Mouse (Mus musculus) heart, embryonic 15.5 days (tissue): ENCODE measurements around the gene Tbc1d19. TPM values are rescaled to one million over a fixed set of nuclear protein-coding genes. Genes with fewer than 3 reads are reported as not detected.

Experiments used
- ATAC-seq: fragments of 200-750 bp; cut with Nextera tagmentation; replicated peaks from 2 replicates; pipeline ENCODE4 v1.8.0; 2017; ENCODE audit warnings: low read depth, moderate TSS enrichment; ENCODE audit not compliant: insufficient number of reproducible peaks, insufficient read depth, low FRiP score
- H3K27ac ChIP-seq: fragments of 300-500 bp; sonication (generic); 2 replicates; pipeline ENCODE4 v1.5.1; 2015; ENCODE audit warnings: mild to moderate bottlenecking, inconsistent platforms
- H3K27me3 ChIP-seq: fragments of 300-500 bp; sonication (generic); 2 replicates; pipeline ENCODE4 v1.6.1; 2015; ENCODE audit warnings: inconsistent platforms
- H3K36me3 ChIP-seq: fragments of 300-500 bp; sonication (generic); 2 replicates; pipeline ENCODE4 v1.6.1; 2015; ENCODE audit warnings: mild to moderate bottlenecking, inconsistent platforms
- H3K4me1 ChIP-seq: fragments of 300-500 bp; sonication (generic); replicated peaks from 2 replicates; pipeline ENCODE4 v1.6.1; 2015; ENCODE audit warnings: inconsistent platforms
- H3K4me2 ChIP-seq: fragments of 300-500 bp; sonication (generic); 2 replicates; pipeline ENCODE4 v1.6.1; 2015; ENCODE audit warnings: inconsistent platforms, mild to moderate bottlenecking, moderate library complexity
- H3K4me3 ChIP-seq: fragments of 300-500 bp; sonication (generic); 2 replicates; pipeline ENCODE4 v1.5.1; 2015; ENCODE audit warnings: mild to moderate bottlenecking, inconsistent platforms
- H3K9ac ChIP-seq: fragments of 300-500 bp; sonication (generic); 2 replicates; pipeline ENCODE4 v1.6.1; 2015; ENCODE audit warnings: mild to moderate bottlenecking, inconsistent platforms
- H3K9me3 ChIP-seq: fragments of 300-500 bp; sonication (generic); replicated peaks from 2 replicates; pipeline ENCODE4 v1.6.1; 2016; ENCODE audit warnings: inconsistent platforms
- WGBS: fragments of 180-500 bp; shearing (Covaris S2); methylation state at CpG from one replicate; pipeline ENCODE4 v1.1.7; 2015; ENCODE audit warnings: mixed read lengths; 5-methylcytosine and 5-hydroxymethylcytosine counted together
- polyA plus RNA-seq: library from polyadenylated mRNA; unstranded; fragments of >200 nt; fragmentation: Nextera tagmentation; extraction: Ambion mirVana; gene quantifications from 2 replicates; pipeline ENCODE4 v1.2.1, GENCODE M21; 2015

The Tbc1d19 gene
- 30.2 and 32.1 TPM in 2 replicates for polyA plus RNA-seq

DNA sequence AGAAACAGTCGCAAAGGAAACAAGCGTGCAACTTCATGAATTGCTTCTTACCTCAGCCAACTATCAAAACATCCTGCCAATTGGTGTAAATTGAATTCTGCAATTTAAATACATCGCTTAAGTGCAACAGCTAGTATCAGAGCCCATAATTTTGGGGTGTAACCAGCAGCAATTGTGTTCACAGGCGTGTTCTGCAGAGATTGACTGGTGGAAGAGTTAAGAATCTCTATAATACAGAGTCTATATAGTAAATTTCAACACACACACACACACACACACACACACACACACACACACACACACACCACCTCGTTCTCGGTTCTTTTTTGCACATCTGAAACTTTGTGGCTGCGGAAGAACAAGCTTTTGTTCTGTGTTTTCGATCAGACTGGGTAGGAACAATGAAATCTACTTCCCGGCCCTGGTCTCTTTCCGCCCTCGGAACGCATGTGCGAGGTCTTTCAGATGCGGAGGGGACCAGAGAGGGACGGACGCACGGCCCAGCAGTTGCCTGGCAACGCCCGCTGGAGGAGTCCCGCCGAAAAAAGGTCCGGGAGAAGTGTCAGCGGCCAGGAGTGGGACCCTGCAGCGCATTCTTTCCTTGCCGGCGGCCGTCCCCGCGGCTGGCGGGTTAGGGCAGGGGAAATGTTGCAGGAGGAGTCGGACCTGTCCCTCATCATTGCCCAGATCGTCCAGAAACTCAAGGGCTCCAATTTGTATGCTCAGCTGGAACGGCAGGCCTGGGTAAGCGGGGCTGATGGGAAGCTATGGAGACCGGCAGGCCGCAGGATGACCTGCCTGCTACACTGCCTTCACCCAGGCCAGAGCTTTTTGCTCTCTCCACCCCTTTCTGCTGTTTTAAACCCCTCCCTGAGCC lies at the start of gene Tbc1d19:
Tbc1d19 (plus strand) TSS at position 492 of the 877 bp plus-strand sequence.
- ATAC-seq = peak; percentile 94
- 7% methylated on average over 36 of the region's 36 CpGs for WGBS

DNA sequence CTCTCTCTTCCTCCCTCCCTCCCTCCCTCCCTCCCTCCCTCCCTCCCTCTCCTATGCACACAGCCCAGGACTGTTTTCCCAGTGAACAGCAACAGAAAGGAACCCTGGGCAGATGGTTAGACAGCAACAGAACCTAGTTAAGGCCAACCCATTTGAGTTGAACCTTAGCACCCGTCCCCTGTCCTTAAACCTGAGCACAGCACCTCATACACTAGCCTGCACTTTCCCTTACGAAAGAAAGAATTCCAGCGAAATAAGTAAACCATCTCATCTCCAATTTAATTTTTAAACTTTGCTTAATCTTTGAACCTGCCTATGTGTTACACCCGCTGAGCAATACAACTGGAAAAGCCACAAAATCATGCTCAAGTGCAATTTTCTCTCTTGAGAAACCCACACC lies 49.5 kb upstream of the Tbc1d19 start:
- H3K9me3 ChIP-seq = no peaks in the 10 kb centered on the region
- no peak for ATAC-seq
- H3K9ac ChIP-seq = no peak overlapping the region
- H3K4me1 ChIP-seq = no peaks in the 10 kb centered on the region
- H3K4me2 ChIP-seq = no peak overlapping the region
- H3K36me3 ChIP-seq = no peaks in the 10 kb centered on the region
- H3K27me3 ChIP-seq = no peaks in the 10 kb centered on the region
- H3K27ac ChIP-seq = no peak overlapping the region
- H3K4me3 ChIP-seq = no peak overlapping the region
- WGBS = 85% methylated on average over 4 of the region's 4 CpGs

More for the DNA sequence above, at the start of gene Tbc1d19:
- Histone ChIP-seq H3K9me3 (no peaks in the 10 kb centered on the region), H3K4me2 (peak within 1 kb of the TSS; percentile 72), H3K36me3 (no peaks in the 10 kb centered on the region), H3K9ac (peak within 1 kb of the TSS; percentile 75), H3K4me1 (0 out of 2 replicates have a peak, but pooled peaks cover 6% of the 10 kb centered on the region), H3K27me3 (no peaks in the 10 kb centered on the region), H3K4me3 (peak within 1 kb of the TSS; percentile 95), H3K27ac (peak within 1 kb of the TSS; percentile 58; the same call in 1 of the 2 replicates)

DNA sequence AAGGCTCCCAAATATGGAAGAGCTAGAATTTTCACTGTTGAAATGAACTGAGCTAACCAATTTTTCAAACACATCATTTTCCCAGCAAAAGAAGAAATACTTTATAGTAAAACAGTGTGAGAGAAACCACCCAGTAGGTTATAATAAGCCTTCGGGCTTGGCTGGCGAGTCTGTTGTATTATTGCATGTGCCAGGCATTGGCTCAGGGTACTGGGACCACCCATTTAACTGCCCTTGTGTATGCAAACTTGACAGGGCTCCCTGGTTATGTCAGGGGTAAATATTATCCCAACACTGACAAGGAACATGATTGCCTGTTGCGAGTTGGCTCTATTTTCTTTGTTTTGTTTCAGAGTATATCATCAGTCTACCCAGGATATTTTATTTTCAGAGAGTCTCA lies 48.5 kb upstream of the Tbc1d19 start:
- H3K9ac ChIP-seq = no peak overlapping the region
- H3K9me3 ChIP-seq = no peaks in the 10 kb centered on the region
- H3K36me3 ChIP-seq = no peaks in the 10 kb centered on the region
- H3K4me1 ChIP-seq = no peaks in the 10 kb centered on the region
- no peak overlapping the region for H3K4me3 ChIP-seq
- no peak overlapping the region for H3K4me2 ChIP-seq
- WGBS = 77% methylated on average over 3 of the region's 3 CpGs
- H3K27me3 ChIP-seq = no peaks in the 10 kb centered on the region
- no peak for ATAC-seq
- no peak overlapping the region for H3K27ac ChIP-seq

DNA sequence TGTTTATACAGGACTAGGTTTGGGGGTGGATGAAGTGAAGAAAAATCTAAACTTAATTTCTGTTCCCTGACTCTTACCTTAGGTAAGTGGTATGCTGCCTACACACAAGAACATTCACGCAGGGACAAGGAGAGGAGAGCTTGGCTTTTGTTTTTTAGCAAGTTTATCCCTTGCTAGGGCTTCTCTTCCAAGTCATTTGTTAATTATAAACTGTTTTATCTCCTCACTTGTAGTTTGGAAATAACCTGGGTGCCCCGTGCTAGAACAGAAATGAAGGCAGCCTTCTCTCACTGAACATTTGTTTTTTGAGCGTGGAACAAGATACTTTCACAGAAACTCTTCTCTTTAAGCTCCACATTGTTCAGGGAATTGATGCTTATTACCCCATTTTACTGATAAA lies 48.1 kb upstream of the Tbc1d19 start:
- Histone ChIP-seq H3K9me3 (no peaks in the 10 kb centered on the region), H3K4me2 (no peak overlapping the region), H3K36me3 (no peaks in the 10 kb centered on the region), H3K4me1 (no peaks in the 10 kb centered on the region), H3K9ac (no peak overlapping the region), H3K27me3 (no peaks in the 10 kb centered on the region), H3K4me3 (no peak overlapping the region), H3K27ac (no peak overlapping the region)
- no peak for ATAC-seq
- WGBS = 67% methylated on average over 3 of the region's 3 CpGs

DNA sequence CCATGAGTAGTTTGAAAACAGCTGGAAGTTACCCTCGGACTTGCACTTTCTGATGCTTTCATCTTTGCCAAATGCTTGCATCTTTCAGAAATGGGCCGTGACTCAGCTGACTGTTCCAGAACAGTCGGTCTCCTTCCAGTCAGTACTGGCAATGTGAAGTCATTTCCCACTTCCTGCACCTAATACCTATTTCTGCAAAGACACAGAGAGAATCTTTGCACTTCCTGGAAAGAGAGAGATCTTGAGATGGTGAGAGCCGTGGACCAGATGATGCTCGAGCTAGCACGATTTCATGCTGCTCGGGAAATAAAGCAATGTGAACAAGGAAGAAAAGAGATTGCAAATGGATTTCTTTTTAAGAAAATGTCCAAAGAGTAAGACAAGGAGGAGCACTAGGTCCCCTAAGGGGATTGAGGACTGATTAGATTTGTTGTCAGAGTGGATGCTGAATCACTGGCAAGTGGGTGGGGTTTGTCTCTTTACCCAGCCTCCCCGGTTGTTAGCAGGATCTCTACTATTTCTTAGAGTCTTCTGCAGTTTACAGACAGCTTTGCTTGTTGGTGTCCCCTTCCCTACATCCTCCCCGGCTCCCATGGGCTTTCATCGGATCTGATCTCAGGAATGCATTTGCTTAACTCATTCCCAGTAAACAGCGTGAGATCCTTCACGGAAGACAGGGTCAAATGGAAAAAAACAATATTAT lies 24.4 kb upstream of the Tbc1d19 start:
- Histone ChIP-seq H3K9ac (no peak overlapping the region), H3K9me3 (no peaks in the 10 kb centered on the region), H3K36me3 (no peaks in the 10 kb centered on the region), H3K27me3 (no peaks in the 10 kb centered on the region), H3K4me3 (no peak overlapping the region), H3K4me1 (no peaks in the 10 kb centered on the region), H3K4me2 (no peak overlapping the region), H3K27ac (no peak overlapping the region)
- ATAC-seq = no peak
- 57% methylated on average over 12 of the region's 12 CpGs for WGBS

DNA sequence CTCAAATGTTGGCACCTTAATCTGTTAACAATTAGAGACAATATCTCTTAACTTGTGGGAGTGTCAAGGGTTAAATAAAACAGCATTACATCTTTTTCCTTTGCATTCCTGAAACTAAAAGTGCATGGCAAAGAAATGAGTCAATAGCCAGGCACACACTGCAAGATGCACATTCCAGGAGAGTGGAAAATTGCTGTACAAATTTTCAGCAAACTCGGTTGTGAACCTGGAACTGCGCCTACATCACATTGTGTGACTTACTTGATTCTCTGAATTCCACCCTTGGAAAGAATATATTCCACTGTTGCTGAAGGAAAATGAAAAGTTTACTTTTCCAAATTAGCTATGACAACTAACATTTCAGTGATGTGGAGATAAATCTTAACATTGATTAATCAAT lies 8.0 kb upstream of the Tbc1d19 start:
- no peak overlapping the region for H3K9ac ChIP-seq
- no peak overlapping the region for H3K4me2 ChIP-seq
- no peaks in the 10 kb centered on the region for H3K9me3 ChIP-seq
- H3K4me3 ChIP-seq = no peak overlapping the region
- no peak overlapping the region for H3K27ac ChIP-seq
- H3K36me3 ChIP-seq = no peaks in the 10 kb centered on the region
- H3K27me3 ChIP-seq = no peaks in the 10 kb centered on the region
- ATAC-seq = no peak
- H3K4me1 ChIP-seq = no peaks in the 10 kb centered on the region
- 61% methylated on average over 2 of the region's 2 CpGs for WGBS

DNA sequence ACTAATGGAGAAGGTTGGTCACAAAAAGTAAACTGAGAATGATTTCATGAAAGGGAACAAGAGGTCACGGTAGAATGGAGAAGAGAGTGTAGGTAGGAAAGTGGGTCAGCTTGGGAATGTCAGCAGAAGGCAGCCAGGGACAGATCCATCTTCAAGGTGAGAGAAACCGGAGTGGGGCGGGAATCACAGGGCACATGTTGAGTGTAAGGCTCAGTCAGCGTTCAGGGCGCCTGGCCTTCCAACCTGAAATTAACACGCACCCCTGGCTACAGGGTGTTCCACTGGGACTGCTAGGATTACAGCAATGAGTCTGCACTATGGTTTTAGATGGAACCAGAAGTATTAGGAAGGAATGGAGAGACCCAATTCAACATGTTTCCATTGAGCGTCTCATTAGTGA lies 10.3 kb downstream of the Tbc1d19 start:
- WGBS = 91% methylated on average over 7 of the region's 7 CpGs
- no peak overlapping the region for H3K9ac ChIP-seq
- no peak overlapping the region for H3K27ac ChIP-seq
- no peaks in the 10 kb centered on the region for H3K4me1 ChIP-seq
- no peaks in the 10 kb centered on the region for H3K36me3 ChIP-seq
- H3K9me3 ChIP-seq = no peaks in the 10 kb centered on the region
- H3K27me3 ChIP-seq = no peaks in the 10 kb centered on the region
- H3K4me2 ChIP-seq = no peak overlapping the region
- no peak for ATAC-seq
- no peak overlapping the region for H3K4me3 ChIP-seq

DNA sequence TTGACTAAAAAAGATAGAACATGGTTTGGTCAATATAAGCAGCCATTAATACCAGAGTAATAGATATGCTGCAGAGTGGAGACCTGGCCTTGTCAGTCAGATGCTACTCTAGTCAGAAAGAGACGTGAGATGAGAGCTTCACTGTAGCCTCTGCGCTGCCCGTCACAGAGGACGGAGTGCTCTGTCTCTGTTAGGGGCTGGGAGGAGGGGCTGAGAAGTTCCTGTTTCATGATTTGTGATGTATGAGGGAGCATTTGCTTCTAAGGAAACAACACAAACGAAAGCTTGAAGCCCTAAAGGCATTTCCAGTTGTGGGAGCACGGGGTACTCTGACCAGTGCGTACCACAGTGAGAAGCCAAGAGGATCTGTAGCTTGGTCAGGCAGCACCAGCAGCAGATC lies 16.5 kb downstream of the Tbc1d19 start:
- no peak overlapping the region for H3K9ac ChIP-seq
- no peaks in the 10 kb centered on the region for H3K27me3 ChIP-seq
- no peaks in the 10 kb centered on the region for H3K9me3 ChIP-seq
- no peak for ATAC-seq
- H3K4me3 ChIP-seq = no peak overlapping the region
- no peak overlapping the region for H3K4me2 ChIP-seq
- H3K36me3 ChIP-seq = no peaks in the 10 kb centered on the region
- H3K27ac ChIP-seq = no peak overlapping the region
- 63% methylated on average over 7 of the region's 7 CpGs for WGBS
- no peaks in the 10 kb centered on the region for H3K4me1 ChIP-seq

DNA sequence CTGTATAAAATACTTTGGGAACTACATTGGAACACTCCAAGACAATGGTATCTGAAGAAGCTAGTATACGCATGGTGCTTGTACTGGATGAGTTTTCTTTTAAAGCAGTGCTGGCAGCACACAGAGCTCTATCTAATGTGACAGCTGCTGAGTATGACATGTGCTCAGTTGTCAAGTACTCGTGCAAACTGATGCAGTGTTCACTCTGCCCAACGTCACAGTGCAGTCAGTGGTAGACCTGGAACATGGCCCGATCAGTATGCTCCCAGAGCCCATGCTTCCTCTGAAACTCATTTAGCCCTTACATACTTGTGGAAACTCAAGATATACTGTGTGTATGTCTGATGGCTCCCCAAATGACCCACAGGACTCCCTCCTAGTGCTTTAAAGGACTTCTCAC lies 25.1 kb downstream of the Tbc1d19 start:
- H3K27ac ChIP-seq = no peak overlapping the region
- ATAC-seq = no peak
- no peak overlapping the region for H3K9ac ChIP-seq
- no peaks in the 10 kb centered on the region for H3K27me3 ChIP-seq
- no peaks in the 10 kb centered on the region for H3K36me3 ChIP-seq
- H3K4me1 ChIP-seq = no peaks in the 10 kb centered on the region
- no peaks in the 10 kb centered on the region for H3K9me3 ChIP-seq
- no peak overlapping the region for H3K4me3 ChIP-seq
- H3K4me2 ChIP-seq = no peak overlapping the region
- WGBS = 68% methylated on average over 4 of the region's 4 CpGs

DNA sequence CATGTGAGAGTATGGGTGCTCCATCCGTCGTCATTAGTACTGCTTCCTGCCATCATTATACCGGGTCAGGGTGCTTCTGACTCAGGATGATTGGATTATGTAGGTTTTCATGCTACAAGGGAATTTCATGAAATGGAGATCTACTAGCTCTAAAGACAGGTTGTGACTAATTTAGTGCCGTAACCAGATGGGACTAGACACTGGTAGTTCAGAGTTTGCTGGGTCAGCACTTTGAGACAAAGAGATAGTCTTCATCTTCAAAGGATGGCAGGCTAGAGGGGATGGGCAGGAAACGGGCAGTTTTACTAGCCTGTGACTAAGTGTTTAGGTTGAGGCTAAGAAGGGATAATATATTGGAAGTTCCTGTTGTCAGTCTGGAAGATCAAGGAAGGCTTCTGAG lies 31.9 kb downstream of the Tbc1d19 start:
- 85% methylated on average over 5 of the region's 5 CpGs for WGBS
- Histone ChIP-seq H3K27me3 (no peaks in the 10 kb centered on the region), H3K4me3 (no peak overlapping the region), H3K4me1 (no peaks in the 10 kb centered on the region), H3K9ac (no peak overlapping the region), H3K9me3 (no peaks in the 10 kb centered on the region), H3K27ac (no peak overlapping the region), H3K4me2 (no peak overlapping the region), H3K36me3 (no peaks in the 10 kb centered on the region; the same call in 1 of the 2 replicates)
- no peak for ATAC-seq

DNA sequence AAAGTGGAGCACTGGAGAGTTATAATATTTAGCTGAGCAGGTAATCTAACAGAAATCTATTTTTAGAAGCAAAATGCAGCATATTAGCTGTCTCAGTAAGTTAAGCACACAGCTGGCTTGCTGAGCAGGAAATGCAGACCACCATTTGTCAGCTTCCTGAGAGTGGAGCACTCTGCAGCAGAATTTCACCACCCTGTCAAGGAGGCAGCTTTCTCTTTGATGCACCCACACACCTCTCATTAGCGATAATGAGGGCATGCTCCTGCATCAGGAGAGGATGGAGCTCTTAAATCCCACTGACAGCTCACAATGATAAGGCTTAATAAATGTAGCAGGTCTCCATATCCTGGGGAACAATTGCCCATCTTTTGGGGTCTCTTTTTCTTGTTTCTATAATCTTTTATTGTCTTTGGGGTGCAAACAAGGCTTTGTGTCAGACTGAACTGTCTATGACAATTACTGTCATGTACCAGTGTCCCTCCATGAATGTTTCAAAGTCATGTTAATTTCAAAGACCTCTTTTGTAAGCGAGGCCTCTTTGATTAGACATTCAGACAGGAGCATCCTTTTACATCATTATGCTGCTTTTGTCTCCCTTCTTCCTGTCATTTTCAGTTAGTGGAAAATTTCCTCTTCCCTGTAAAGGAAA lies 39.0 kb downstream of the Tbc1d19 start:
- Histone ChIP-seq H3K4me1 (0 out of 2 replicates have a peak, but pooled peaks cover 3% of the 10 kb centered on the region), H3K9me3 (no peaks in the 10 kb centered on the region), H3K4me3 (no peak overlapping the region), H3K27me3 (no peaks in the 10 kb centered on the region), H3K4me2 (no peak overlapping the region), H3K36me3 (peaks cover 7% of the 10 kb centered on the region; the same call in 1 of the 2 replicates), H3K27ac (no peak overlapping the region), H3K9ac (no peak overlapping the region)
- no peak for ATAC-seq
- 45% methylated on average over 2 of the region's 2 CpGs for WGBS
